Mouse (Mus musculus) hindbrain, embryonic 10.5 days (tissue): ENCODE data around the gene Akt3. TPM values are rescaled to one million over a fixed set of nuclear protein-coding genes. Genes with fewer than 3 reads are reported as not detected.

ENCODE experiments used
- DNase-seq: peaks from one replicate; pipeline ENCODE4 v3.0.0-alpha.2; 2017; ENCODE audit warnings: low spot score
- H3K27ac ChIP-seq: fragments of 300-500 bp; sonication (generic); 2 replicates; pipeline ENCODE4 v1.5.1; 2016; ENCODE audit warnings: mild to moderate bottlenecking, moderate library complexity
- H3K27me3 ChIP-seq: fragments of 300-500 bp; sonication (generic); 2 replicates; pipeline ENCODE4 v1.6.1; 2016; ENCODE audit warnings: mild to moderate bottlenecking; ENCODE audit not compliant: poor library complexity, insufficient read depth, severe bottlenecking
- H3K36me3 ChIP-seq: fragments of 300-500 bp; sonication (generic); 2 replicates; pipeline ENCODE4 v1.6.1; 2016; ENCODE audit warnings: mild to moderate bottlenecking, moderate library complexity
- H3K4me1 ChIP-seq: fragments of 300-500 bp; sonication (generic); replicated peaks from 2 replicates; pipeline ENCODE4 v1.6.1; 2016; ENCODE audit warnings: mild to moderate bottlenecking
- H3K4me3 ChIP-seq: fragments of 300-500 bp; sonication (generic); 2 replicates; pipeline ENCODE4 v1.5.1; 2016; ENCODE audit warnings: mild to moderate bottlenecking, moderate library complexity
- H3K9me3 ChIP-seq: fragments of 300-500 bp; sonication (generic); 2 replicates; pipeline ENCODE4 v1.6.1; 2016; ENCODE audit warnings: mild to moderate bottlenecking, moderate library complexity
- WGBS: fragments of 180-500 bp; shearing (Covaris S2); methylation state at CpG from one replicate; pipeline ENCODE4 v1.1.7; 2016; 5-methylcytosine and 5-hydroxymethylcytosine counted together
- polyA plus RNA-seq: library from polyadenylated mRNA; unstranded; fragments of >200 nt; fragmentation: Nextera tagmentation; extraction: Ambion mirVana; gene quantifications from 2 replicates; pipeline ENCODE4 v1.2.1, GENCODE M21; 2016

Gene Akt3
- polyA plus RNA-seq, 1 experiment from 2014 or later: 19.3 TPM

DNA sequence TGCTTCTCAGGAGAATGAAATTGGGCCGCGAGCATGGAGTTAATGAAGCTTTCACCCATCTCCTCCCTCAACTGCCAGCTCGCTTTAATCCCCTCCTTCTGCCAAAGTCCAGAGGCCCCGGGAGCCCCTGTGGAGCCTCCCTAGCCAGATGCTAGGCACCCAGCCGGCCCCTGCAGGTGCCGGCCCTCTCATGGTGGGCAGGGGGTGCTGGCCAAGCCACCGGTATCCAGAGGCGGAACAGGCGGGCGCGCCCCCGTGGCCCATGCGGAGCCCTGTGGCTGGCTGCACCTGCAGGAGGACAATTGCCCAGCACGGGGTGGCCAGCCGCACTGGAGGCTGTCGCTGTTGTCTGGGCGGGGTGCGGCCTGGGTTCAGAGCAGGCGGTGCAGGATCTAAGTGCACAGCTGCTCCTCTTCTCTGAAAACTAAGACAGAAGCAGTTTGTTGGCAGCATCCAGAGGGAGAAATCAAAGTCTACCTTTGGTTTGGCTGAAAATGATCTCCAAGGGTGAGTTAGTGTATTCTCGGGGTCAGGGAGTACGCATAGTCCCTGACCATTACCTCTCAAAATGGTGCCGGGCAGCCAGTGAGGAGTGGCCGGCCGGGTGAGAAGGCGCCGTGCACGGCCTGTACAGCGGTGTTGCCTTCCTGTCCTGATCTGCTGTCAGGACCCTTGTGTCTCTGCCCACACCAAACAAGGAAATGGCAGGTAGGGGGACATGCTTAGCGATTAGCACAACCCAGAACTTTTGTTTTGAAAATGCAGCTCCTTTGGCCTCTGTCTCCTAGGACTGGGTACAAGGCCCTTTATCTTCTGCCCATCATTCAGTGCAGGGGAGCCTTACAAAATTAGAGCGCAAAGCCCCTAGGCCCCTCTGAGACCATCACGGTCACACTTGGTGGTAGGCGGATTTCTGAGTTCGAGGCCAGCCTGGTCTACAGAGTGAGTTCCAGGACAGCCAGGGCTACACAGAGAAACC, 260.0 kb downstream of the Akt3 start:
- peaks cover 85% of the 10 kb centered on the region for H3K4me1 ChIP-seq

DNA sequence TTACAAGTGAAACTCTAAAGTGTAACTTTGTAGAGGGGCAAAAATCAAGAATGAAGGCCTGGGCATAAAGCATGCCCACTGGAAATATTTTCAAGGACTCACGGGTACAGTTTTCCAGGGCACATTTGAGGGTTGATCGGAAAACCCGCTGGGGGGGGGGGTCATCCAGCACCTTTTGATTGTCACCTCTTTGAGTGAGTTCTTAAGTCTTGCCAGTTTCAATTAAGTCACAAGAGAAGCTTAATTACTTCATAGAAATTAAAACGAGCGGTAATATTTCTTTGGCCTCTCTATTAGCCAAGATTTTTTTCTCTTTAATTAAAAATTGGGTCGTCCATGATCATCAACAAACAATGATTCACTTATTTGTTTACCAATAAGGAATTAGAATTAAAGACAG, 260.7 kb downstream of the Akt3 start:
- H3K27me3 ChIP-seq: no peaks in the 10 kb centered on the region
- H3K36me3 ChIP-seq: no peaks in the 10 kb centered on the region
- WGBS: 32% methylated on average over 6 of the region's 6 CpGs
- peak overlapping the region; percentile 96 for H3K27ac ChIP-seq
- no peaks in the 10 kb centered on the region for H3K9me3 ChIP-seq
- peak overlapping the region; percentile 46 for H3K4me3 ChIP-seq
- DNase-seq: no peak
- peaks cover 89% of the 10 kb centered on the region for H3K4me1 ChIP-seq

More for the DNA sequence above, 260.0 kb downstream of the Akt3 start:
- Histone ChIP-seq H3K27ac (peak overlapping the region; percentile 96), H3K4me3 (peak overlapping the region; percentile 46), H3K36me3 (no peaks in the 10 kb centered on the region), H3K9me3 (no peaks in the 10 kb centered on the region), H3K27me3 (no peaks in the 10 kb centered on the region)
- 21% methylated on average over 33 of the region's 33 CpGs for WGBS
- peak; percentile 72 for DNase-seq

DNA sequence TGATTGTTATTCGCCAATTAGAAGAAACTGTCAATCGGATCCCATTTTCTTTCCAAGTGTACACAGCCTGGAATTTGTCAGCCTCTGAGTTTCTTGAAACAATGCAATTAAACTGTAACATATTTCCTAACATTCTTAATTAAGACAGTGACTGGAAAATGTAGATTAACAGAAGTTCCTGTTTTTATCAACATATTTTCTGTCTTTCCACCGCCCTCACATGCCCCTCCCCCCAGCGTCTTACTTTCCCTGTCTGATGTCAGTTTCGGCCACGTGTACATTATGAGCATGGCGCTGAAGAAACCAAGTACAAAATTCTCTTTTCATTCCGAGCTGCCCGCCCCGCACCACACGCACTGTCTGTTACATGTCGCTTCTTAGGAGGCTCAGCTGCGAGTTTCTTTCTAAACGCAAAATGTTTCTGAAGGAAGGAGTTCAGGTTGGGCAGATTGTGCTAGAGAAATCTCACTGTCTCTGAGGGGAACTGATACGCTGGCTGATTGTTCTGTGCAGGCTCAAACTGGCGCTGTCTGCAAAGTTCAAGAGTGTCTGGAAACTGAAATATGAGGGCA, 261.3 kb downstream of the Akt3 start:
- Histone ChIP-seq H3K27me3 (no peaks in the 10 kb centered on the region), H3K36me3 (no peaks in the 10 kb centered on the region), H3K9me3 (no peaks in the 10 kb centered on the region), H3K4me1 (peaks cover 91% of the 10 kb centered on the region), H3K27ac (peak overlapping the region; percentile 96), H3K4me3 (peak overlapping the region; percentile 46)
- DNase-seq: peak; percentile 41
- 37% methylated on average over 16 of the region's 16 CpGs for WGBS

DNA sequence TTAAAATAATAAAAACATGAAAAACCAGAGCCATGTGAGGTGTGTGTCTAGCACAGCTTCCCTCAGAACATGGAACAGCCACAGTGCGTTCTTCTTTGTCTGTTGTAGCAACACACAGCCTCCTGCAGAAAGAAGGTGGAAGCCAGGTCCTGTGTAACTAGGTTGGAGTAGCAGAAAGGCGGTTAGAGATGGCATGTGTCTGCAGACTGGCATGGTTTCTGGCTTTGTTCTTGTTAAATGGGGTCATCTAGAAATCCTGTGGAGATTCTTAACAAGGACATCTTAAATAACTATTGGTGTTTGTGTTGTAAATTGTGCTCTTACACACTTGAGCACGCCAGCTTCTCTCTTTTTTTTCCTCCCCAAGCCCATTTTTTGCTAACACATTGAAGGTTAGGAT, 261.8 kb downstream of the Akt3 start:
- no peaks in the 10 kb centered on the region for H3K27me3 ChIP-seq
- DNase-seq: no peak
- no peaks in the 10 kb centered on the region for H3K36me3 ChIP-seq
- no peak overlapping the region for H3K4me3 ChIP-seq
- 81% methylated on average over 3 of the region's 3 CpGs for WGBS
- H3K4me1 ChIP-seq: peaks cover 88% of the 10 kb centered on the region
- no peaks in the 10 kb centered on the region for H3K9me3 ChIP-seq
- H3K27ac ChIP-seq: peak overlapping the region; percentile 96

DNA sequence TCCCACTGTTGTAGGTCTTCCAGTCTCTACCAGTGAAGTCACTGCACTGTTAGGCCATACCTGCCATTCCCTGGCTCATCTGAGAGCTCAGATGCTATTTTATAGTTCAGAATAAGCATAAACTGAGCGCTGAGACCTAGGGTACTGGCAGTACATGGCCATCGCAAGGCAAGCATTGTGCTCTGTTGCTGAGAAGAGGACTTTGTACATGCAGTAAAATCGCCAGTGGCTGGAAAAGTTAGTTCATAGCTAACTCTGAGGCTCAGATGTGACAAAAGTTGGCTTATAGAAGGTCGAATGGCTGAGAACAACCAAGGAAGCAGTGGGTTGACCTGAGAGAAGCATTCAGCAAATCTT, 262.6 kb downstream of the Akt3 start:
- Histone ChIP-seq H3K27ac (peak overlapping the region; percentile 96), H3K4me3 (no peak overlapping the region), H3K27me3 (no peaks in the 10 kb centered on the region), H3K36me3 (no peaks in the 10 kb centered on the region), H3K9me3 (no peaks in the 10 kb centered on the region), H3K4me1 (peaks cover 91% of the 10 kb centered on the region)
- 79% methylated on average over 4 of the region's 4 CpGs for WGBS
- no peak for DNase-seq

DNA sequence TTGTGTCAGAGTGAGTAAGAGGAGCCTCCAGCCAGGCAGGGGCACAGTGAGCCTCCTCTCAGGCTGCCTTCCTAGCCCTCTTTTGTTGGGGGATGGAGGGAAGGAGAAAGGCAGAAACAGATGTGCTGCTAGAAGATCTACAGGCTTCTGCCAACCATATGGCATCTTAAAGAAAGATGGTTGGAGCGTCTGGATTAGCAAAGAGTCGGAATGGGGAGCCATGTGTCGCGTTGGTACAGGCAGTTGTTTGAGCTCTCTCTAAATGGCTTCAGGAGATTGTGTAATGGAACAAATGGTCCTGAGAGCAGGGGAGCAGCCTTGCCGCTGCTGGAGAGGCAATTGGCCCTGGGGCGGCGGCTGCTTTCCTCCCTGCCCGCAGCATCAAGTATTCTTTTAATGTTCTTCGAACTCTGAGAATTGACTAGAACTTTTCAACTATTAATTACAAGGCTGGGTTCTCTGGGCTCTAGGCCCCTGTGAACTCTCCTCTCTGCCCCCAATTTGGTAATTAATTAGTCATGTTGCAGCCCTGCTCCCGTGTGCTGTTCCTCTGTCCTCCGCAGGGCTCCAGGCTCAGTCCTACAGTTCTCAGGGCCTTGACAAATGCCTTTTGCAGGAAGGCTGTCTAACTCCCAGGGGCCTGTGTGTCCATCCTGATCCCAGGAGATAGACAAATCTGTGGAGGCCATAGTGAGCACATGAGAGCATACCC, 263.1 kb downstream of the Akt3 start:
- 29% methylated on average over 11 of the region's 11 CpGs for WGBS
- H3K4me1 ChIP-seq: peaks cover 93% of the 10 kb centered on the region
- DNase-seq: peak; percentile 55

DNA sequence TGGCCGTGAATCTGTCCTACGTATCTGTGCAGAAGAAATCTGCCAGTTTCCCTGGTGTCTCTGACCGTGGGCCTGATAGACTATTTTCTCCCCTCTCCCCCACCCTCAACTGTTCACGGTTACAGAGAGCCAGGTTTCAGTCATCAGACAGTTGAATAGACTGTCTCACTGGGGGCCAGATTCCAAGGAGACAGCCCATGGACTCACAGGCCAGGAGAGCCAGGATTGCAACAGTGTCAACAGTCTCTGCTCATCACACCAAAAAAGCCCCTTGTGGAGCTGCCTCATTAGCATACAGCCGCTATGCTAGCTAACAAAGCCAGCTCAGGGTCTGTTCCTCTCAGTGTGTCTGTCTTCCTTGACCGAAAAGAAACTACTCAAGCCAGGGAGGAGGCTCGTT, 263.9 kb downstream of the Akt3 start:
- no peaks in the 10 kb centered on the region for H3K27me3 ChIP-seq
- peak; percentile 73 for DNase-seq
- H3K4me1 ChIP-seq: peaks cover 92% of the 10 kb centered on the region
- H3K4me3 ChIP-seq: no peak overlapping the region
- peak overlapping the region; percentile 96 for H3K27ac ChIP-seq
- H3K36me3 ChIP-seq: no peaks in the 10 kb centered on the region
- H3K9me3 ChIP-seq: no peaks in the 10 kb centered on the region
- 12% methylated on average over 7 of the region's 7 CpGs for WGBS

More for the DNA sequence above, 263.1 kb downstream of the Akt3 start:
- no peak overlapping the region for H3K4me3 ChIP-seq
- H3K36me3 ChIP-seq: no peaks in the 10 kb centered on the region
- no peaks in the 10 kb centered on the region for H3K9me3 ChIP-seq
- H3K27me3 ChIP-seq: no peaks in the 10 kb centered on the region
- peak overlapping the region; percentile 96 for H3K27ac ChIP-seq

DNA sequence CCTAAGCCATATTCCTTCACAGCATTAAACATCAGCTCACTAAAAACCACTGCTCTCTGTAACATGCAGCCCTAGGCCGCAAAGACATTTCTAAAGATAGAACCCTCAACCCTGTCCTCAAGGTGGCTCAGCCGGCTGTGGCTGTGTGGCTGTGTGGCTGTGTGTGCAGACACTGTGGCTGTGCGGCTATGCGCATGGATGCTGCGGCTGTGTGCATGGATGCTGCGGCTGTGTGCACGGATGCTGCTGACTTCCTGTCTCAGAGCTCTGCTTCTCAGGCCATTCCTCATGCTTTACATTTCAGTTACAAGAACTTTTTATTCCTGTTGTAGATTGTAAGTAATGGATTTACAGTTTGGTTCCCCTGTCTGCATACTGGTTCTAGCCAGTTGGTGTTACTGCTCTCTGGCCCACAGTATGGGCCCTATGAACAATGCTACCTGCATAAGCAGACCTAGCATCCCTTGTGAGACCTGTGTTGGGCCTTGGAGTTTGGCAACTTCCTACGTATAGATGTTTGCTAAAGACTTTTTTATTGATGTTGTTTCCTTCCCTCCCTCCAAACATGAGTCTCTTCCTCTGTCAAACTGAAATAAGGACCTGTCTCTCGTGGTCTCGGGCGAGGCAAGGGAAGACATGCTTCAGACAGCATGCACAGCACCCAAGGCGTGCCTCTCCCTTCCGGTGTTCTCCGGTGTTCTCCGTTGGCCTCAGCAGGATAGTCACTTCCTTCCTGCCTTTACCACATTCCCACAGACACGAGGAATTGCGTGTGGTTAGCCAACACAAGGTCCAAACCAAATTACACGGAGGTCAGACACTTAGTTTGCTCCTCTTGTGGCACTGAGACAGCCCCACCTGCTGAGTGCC, 264.6 kb downstream of the Akt3 start:
- 81% methylated on average over 18 of the region's 18 CpGs for WGBS

DNA sequence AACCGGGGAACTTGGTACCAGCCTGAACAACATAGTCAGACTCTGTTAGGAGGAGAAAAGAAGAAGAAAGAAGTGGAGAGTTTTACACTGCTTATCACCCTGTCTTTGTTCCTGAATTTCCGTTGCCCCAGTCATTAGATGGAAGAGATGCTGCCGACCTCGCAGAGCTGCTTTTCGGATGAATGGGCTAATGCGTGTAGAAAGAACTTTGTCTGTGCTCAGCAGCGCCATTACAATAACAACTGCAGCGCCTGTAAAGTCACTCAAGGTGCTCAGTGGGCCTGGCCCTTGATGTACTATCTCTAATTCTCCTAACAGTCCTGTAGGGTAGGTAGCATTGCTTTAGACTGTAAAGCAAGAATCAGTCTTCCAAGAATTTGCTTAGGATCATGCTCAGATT, 265.5 kb downstream of the Akt3 start:
- no peaks in the 10 kb centered on the region for H3K27me3 ChIP-seq
- no peak for DNase-seq
- no peaks in the 10 kb centered on the region for H3K36me3 ChIP-seq
- H3K4me3 ChIP-seq: no peak overlapping the region
- H3K4me1 ChIP-seq: peaks cover 84% of the 10 kb centered on the region
- no peaks in the 10 kb centered on the region for H3K9me3 ChIP-seq
- WGBS: 45% methylated on average over 8 of the region's 8 CpGs
- H3K27ac ChIP-seq: peak overlapping the region; percentile 96

More for the DNA sequence above, 264.6 kb downstream of the Akt3 start:
- no peak for DNase-seq
- peaks cover 90% of the 10 kb centered on the region for H3K4me1 ChIP-seq
- no peaks in the 10 kb centered on the region for H3K27me3 ChIP-seq
- H3K36me3 ChIP-seq: no peaks in the 10 kb centered on the region
- H3K9me3 ChIP-seq: no peaks in the 10 kb centered on the region
- H3K4me3 ChIP-seq: no peak overlapping the region
- H3K27ac ChIP-seq: peak overlapping the region; percentile 96

DNA sequence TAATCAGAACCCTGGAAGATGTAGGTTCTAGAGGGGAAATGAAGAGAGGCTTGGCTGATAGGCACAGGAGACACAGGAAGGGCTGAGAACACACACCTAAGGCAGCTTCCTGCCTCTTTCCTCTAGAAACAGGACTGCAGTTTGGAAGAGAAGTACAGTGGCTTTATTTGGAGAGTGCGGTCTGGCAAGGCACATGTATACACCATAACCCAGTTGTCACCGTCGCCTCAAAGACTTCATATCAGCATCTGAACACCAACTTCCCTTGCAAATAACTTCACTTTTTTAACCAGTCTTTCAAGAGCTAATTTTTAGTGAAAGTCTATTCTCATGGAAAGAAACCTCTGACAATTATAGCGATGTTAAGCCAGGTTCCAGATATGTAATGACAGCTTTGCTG, 266.5 kb downstream of the Akt3 start:
- Histone ChIP-seq H3K27ac (peak overlapping the region; percentile 37), H3K4me1 (peaks cover 84% of the 10 kb centered on the region), H3K36me3 (no peaks in the 10 kb centered on the region), H3K9me3 (no peaks in the 10 kb centered on the region), H3K27me3 (no peaks in the 10 kb centered on the region), H3K4me3 (no peak overlapping the region)
- WGBS: 94% methylated on average over 4 of the region's 4 CpGs
- DNase-seq: no peak

DNA sequence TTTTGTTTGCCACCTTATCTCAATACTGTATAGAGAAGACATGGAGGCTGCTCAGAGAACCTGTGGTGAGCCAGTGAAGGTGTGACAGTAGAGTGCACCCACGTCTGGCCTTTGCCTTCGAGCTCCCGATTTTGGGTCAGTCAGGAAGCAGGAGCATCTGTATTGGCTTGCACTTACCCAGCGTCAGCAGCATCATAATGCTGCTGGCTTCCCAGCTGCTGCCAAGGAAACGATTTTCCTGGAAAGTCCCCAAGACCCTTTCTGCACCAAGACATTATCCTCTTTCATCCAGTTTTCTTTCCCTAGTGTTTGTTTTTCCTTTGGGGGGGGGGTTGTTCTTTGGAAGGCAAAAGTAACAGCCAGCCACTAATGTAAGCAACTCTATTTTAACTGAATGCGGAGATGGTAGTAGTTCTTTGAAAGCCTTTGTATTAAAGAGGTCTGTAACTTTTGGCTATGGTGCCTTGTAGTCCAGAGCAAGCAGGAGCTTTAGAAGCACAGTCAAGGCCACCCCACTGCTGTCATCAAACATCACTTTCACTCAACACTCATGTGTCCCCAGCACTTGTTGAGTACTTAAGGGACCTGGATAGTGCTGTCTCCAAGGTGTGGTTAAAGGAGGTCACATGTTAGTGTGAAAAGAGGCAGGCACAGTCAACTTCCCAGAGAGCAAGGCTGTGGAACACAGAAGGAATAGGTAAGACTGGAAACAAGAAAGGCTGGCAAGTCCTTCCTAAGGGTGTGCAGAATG, 270.8 kb downstream of the Akt3 start:
- Histone ChIP-seq H3K27ac (peak overlapping the region; percentile 50), H3K27me3 (no peaks in the 10 kb centered on the region), H3K4me1 (peaks cover 67% of the 10 kb centered on the region), H3K4me3 (no peak overlapping the region), H3K36me3 (no peaks in the 10 kb centered on the region), H3K9me3 (no peaks in the 10 kb centered on the region)
- no peak for DNase-seq
- 76% methylated on average over 6 of the region's 6 CpGs for WGBS
